Mouse (Mus musculus) layer of hippocampus, adult 9-11 months (tissue): ENCODE data around the gene Megf11.

Source experiments
- DNase-seq: peaks from one replicate; pipeline ENCODE4 v3.0.0; 2022

The Megf11 gene

DNA sequence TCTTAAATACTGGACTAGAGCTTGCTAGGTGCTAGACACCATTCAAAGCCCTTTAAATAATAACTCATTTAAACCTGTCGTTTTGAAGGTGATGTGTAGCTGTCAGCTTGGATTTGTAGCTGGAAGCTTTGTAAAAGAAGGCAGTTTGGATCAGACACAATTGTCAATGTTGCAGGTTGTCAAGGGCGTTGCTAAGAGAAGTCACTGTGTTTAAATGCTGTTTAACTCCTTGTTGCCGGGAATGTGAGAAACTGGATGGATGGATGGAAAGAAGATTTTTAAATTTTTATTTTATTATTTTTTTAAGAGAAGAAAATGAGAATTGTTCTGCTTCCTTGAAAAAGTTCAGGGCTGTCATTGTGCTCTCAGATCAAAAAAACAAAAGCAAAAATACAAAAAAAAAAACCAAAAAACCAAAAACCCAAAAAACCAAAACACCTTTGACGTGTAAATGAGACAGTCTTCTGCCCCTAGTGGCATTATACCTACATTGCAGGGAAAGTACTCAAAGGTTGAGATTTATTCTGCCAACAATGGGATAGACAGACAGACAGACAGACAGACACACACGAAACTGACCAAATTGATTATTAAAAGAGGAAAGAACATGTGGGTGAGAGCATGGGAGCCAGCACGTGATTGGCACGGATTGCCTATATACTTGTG is 227.7 kb downstream of the Megf11 start:
- no peak for DNase-seq

DNA sequence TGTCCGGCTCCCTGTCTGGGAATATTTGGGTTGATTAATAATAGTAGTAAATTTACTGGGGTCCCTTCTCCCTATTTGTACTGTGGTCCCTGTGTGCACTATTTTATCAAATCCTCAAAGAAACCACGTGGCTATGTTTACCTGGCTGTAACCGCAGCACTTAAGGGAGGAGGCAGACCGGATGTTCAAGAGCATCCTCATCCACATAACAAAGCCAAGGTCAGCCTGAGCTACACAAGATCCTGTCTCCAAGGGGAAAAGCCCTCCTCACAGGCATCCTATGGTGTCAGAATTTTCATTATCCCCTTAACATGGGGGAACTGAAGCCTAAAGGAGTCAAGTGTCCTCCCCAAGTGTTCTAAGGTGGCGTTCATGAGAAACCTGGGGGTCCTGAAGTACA is 232.0 kb downstream of the Megf11 start:
- DNase-seq = no peak

DNA sequence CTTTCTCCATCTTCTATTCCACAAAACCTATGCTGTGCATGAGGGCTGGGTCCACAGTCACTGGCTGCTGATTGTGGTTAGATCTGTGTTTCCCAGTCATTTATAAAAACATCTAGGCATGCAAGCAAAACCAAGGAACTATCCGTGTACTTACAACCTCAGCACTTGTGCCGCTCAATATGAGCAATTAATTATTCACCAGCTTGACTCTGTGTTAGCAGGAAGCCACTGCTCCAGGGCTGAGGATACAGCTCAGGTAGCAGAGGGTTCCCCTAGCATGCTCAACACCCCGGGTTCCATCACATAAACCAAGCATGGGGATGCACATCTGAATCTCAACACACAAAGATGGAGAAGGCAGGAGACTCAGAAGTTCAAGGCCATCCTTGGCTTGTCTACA is 233.0 kb downstream of the Megf11 start:
- DNase-seq = no peak

DNA sequence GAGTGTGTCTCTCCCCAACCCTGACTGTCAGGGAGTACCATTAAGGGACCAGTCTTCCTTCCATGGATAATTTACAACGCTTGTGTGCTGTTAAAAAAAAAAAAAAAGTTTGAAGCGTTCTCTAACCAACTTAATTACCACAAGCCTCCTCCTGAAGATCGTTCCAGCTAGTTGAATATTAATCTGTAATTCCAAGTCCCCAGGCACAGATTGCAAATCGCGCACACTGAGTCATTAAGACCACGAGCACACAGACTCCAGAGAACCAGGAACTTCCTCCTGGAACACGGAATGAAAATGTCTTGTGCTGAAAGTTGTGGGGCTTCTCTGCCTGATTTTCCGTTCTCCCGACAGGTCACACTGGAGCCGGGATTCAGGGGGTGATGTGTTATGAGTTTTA is 234.0 kb downstream of the Megf11 start:
- no peak for DNase-seq

DNA sequence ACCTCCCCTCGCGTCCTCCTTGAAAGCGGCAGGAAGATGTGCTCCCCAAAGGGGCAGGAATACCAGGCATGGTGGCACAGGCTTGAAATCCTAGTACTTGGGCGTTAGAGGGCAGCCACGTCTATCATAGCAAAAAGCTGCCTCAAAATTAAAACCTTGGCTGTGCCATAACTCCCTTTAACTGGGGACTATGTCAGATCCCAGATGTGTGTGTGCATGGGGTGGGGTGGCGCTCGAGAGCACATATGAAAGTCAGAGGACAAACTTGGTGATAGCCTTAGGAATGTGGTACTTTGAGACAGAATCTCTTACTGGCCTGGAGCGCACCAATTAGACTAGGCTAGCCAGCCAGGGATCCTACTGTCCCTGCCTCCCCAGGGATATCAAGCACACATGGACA is 235.2 kb downstream of the Megf11 start:
- DNase-seq = no peak

DNA sequence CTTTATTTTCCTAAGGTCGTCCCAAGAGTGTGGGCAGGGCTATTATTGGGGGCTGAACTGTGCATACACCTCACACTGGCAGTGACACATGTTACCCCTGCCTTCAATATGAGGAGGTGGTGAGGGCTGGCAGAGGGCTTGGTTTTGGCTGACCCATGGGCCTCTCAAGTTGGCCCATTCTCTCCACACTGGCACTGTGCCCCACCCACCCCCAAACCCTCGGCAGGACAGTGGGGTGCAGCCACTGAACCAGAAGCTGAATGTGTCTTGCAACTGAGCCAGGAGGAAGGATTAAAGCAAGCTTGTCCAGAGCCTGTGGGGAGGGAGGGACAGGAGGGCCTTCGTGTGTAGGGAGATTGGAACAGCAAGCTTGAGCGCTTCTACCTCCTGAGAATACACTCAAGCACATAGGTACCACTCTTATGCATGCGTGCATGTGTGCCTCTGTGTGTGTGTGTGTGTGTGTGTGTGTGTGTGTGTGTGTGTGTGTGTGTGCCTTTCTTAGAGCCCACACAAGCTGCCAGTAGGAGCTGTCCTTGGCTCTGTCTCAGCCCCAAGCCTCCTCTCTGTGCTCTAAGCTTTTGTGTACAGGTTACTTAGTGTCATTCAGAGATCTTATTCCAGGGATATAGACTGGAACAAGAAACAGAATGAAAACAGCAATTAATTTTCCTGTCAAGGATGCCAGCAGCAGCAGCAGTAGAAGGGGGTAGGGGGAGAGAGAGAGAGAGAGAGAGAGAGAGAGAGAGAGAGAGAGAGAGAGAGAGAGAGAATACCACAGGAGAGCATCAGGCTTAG is 236.3 kb downstream of the Megf11 start:
- DNase-seq = no peak

DNA sequence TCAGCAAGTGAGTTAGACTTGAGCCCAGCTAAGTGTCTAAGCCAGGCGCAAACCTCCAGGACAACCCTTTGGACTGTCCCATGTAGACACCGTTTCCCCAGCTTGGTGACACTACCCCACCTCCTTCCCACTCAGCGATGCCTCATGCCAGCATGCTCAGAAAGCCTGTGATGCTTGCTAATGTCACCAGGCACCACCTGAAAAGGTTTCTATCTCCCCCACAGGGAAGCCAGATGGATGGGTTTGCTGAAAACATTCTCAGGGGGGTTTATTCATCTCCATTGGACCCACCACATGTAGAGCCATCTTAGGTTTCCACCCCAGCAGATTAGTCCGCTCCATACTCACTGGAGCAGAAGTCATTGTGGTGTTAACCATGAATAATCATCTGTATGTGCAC is 237.9 kb downstream of the Megf11 start:
- DNase-seq = no peak

DNA sequence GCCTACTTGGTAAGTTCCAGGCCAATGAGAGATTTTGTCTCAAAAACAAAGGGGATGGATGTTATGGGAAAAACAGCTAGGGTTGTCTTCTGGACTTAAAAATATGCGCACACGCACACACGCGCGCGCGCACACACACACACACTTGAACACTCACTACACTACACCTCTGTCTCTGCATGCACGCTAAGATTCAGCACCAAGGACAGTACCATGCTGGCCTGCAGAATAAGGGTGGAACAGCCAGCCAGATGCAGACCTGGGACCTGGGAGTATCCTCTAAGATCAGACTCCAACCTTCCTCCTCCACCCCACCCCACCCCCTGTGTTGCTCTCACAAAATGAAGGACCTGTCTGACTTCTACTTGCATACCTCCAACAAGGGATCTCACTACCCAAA is 239.1 kb downstream of the Megf11 start:
- no peak for DNase-seq

DNA sequence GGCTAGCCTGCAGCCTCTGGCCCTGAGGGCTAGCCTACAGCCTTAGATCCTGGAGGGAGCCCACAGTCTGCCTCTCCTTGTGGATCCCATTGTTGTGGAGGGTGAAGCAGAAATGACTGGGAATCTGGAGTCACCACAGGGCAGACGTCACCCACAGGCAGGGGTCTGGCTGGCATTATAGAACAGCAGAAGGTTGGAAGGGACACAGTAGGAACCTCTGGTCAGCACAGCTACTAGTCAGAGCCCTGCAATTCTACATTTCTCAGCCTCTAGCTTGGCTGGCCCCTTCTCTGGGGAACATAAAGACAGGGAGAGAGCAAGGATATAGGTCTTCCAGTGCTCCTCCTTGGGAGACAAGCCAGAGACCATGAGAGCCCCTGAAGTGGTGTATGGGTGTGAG is 244.4 kb downstream of the Megf11 start:
- no peak for DNase-seq

DNA sequence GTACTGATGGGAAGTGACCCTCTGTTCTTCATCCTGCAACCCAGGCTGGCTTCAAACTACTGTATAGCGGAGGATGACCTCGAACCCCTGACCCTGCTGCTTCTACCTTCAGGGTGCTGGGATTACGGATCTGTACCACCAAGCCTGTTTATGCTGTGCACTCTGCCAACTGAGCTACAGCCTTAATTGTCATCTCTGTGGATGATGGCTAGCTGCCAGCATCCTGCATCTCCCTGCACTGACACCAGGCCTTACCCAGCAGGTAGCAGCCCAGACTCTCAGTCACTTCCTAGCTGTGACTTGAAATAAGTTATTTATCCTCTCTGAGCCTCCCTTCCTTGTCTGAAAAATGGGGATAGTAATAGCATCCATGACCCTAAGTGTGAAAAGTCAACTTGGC is 247.7 kb downstream of the Megf11 start:
- no peak for DNase-seq

DNA sequence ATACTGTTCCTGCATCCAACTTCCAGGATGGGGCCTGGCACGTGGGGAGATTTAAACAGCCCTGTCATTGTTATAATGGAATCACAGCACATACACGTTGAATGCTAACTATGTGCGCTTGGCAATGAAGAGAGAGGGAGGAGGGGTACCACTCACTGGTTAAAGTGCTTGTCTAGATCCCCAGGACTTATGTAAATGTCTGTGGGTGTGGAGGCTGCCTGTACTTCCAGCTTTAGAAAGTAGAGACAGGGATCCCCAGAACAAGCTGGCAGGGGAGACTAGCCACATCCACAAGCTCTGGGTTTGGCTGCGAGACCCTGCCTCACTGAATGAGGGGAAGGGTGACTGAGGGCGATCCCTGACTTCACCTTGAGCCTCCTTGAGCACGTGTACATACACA is 250.7 kb downstream of the Megf11 start:
- peak; percentile 26 for DNase-seq

DNA sequence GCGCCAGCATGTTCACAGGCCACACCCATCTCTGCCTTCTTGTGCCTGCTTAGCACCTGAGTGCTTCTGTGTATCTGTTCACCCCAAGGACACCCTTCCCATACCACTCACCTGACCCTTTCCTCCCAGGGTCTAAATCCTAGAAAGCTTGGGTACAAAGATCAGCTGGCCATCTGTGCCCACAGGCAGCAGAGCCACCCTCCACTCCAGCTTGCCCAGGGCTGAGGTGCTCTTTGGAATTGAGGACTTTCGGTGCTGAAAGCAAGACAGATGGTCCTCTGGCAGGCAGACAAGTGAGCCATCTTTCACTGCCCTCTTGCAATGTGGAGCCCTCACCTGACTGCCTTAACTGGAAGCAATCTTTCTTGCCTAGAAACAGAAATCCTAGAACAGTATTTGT is 251.5 kb downstream of the Megf11 start:
- DNase-seq = no peak

DNA sequence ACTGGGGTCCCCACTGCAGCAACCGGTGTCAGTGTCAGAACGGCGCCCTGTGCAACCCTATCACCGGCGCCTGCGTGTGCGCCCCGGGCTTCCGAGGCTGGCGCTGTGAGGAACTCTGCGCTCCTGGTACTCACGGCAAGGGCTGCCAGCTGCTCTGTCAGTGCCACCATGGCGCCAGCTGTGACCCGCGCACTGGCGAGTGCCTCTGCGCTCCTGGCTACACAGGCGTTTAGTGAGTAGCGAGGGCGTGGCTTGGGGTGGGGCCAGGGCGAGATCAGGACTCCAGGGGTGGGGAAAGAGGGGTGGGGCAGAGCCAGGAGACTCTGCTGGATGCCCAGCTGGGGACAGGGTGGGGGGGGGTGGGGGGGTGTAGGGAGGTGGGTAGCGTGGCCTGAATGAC is 252.8 kb downstream of the Megf11 start:
- no peak for DNase-seq

DNA sequence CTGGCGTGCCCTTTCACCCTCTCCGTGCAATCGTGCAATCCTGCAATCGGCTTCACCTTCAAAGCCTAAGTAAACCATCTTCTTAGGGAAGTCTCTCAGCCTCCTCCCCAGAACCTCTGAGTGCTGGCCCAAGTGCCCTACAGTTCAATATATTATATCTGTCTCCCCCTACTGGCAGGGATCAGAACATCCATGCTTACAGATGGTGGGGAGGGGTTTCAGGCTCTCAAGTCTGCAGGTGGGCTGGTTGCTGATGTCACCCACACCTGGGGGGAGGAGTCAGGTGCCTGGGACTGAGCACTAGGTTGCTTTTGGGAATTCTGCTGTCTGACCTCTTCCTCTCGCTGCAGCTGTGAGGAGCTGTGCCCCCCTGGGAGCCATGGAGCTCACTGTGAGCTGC is 254.2 kb downstream of the Megf11 start:
- peak; percentile 51 for DNase-seq

DNA sequence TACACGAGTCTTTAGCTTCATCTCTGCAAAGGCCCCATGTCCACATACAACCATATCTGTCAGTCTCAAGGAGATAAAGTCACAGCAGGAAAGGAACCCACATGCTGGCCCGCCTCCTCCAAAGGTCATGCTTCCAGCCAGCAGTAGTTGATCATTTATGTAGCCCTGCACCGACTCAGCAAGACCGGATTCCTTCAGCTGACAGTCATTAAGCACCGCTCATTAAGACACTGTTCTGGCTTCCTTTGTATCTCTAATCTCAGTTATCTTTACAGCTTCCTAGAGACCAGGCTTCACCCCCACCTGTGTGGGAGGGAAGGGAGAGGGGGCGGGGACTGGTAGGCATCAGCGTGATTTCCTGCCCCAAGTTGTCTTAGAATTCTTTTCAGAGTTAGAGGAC is 258.7 kb downstream of the Megf11 start:
- no peak for DNase-seq

DNA sequence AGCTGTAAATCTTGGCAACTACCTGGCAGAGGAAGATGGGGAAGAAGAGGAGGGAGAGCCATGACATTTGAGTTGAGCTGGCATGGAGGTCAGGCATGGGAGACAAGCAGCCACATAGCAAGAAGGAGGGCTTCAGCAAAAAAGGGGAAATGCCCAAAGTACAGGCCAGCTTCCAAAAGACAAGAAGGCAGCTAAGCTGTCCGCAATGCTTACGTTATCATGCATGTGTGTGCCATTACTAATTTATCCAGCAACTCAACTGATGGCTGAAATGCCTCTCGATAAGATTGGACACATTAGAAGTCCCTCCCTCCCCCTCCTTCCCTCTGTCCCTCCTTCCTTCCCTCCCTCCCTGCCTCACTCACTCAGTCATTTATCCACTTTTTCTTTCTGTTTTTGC is 260.0 kb downstream of the Megf11 start:
- no peak for DNase-seq

DNA sequence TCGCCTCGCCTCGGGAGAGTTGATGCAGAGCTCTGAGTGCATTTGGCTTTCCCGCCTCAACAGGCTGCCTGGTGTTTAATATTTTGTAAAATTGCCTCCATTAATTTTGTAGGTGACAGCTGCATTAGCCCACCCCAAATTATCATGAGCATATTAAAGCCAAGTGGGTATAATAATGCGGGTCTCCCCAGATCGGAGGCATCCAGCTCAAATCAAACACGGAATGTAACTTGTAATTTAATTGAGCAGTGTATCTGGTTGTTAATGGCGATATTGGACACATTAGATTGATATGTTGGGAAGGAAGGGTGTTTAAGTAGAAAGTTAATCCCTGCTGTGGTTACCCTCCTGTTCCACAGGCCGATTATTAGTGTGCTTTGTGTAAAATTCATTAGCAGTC is 264.0 kb downstream of the Megf11 start:
- DNase-seq = no peak

DNA sequence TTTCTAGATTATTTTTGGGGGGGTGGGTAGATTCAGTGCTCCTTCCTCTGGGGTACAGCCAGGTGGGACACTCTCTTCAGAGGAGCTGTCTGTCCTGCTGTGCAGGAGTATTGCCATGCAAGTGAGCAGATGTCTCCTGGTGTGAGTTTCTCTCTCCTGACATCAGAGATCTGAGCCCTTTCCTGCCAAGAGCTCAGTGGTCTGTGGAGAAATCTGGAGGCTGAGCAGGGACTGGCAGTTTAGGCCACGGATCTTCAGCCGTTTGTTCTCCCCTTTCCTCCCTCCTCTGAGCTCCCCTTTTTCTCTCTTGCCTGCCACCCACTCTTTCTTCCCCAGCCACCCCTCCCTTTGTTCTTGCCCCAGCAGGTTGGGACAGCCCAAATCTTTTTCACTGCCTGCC is 264.5 kb downstream of the Megf11 start:
- no peak for DNase-seq

DNA sequence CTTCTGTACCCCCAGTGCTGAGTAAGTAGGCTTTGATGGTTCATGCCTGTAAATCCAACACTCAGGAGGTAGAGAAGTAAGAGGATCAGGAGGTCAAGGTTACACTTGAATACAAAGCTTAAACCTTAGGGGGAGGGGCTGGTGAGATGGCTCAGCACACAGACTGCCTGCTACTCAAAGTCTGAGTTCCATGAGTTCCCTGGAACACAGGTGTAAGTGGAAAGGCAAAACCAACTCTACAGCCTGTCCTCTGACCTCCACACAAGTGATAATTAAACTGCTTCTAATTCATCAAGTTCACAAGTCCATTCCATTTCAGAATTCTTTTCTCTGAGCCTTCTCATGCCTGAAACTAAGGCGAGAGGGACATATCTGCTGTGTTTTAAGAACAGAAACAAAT is 265.8 kb downstream of the Megf11 start:
- DNase-seq = no peak

DNA sequence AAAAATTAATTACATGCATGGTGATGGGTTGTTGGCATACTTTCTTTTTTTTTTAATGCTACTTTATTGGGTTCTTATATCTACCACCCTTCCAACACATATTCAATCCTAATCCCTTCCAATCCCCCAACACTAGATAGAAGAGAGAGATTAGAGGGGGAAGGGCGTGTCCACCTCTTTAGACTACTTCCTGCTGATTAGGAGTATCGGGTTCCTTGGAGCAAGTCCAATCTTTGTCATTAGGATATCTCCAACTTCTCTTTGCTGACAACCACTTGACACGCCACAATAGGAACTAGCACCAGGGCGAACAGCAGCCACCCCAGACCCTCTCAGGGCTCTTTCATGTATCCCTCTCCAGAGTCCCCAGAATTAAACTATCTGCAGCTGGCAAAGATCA is 266.3 kb downstream of the Megf11 start:
- DNase-seq = no peak

DNA sequence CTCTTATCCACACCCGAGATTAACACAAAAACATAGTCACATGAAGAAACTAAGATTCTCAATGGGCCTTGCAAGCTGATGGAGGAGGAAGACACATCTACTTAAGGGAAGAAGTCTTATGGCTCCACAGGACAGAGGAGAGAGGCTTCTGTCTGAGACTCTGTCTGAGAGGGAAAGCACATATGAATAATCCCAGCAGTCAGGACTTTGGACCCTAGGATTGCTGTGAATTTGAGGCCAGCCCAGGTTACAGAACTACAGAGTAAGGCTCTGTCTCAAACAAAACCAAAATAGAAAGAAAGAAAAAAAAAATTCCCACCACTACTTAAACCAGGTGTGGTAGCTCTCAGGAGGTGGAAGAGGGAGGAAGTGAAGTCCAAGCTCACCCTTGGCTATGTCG is 266.7 kb downstream of the Megf11 start:
- no peak for DNase-seq

DNA sequence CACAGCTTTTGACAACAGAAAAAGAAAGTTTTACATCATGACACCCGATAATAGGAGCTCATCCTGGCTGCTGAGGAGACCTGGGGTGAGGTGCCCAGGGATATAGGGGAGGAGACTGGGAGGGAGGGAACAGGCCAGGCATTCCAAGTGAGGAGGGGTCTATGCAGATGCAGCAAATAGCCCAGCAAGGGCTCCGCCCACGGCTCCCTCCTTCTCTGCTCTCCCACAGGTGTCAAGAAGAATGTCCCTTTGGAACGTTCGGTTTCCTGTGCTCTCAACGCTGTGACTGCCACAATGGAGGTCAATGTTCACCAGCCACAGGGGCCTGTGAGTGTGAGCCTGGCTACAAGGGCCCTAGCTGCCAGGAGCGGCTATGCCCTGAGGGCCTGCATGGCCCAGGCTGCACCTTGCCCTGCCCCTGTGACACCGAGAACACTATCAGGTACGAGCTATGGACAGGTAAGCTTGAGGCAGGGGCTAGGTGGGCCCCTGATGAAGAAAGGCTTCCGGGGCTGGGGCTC is 267.5 kb downstream of the Megf11 start:
- no peak for DNase-seq

DNA sequence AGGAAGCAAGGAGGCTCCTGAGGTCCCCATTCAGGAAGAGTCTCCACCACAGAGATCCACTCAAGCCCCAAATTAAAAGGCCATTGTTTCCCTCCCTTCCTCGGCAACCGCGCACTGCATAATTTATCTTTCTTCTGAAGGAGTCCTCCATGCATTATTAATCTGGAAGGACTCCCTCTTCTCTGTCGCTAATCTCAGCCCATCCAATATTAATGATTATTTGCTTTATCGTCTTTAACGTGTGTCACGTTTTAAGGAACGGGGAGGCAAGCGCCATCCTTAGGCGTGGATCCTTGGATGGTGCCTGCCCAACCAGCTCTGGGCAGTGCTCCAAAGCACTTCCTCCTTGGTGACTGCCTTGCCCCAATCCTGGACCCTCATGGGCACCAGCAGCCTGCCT is 269.3 kb downstream of the Megf11 start:
- no peak for DNase-seq

DNA sequence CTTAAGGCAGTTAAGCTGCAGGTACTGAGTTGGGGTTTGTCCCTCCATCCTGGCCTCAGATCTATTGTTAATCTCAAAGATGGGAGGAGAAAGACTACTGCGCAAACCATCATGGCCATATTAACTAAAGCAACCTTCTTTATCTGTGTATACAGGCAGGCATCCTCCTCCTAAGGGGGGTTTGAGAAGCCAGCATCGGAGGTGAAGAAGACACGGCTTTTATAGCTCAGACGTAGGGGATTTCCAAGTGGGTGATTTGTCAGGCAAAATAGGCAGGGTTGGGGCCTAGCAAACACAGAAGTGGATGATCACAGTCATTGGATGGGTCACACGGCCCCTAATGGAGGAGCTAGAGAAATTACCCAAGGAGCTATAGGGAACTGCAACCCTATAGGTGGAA is 271.2 kb downstream of the Megf11 start:
- DNase-seq = no peak

DNA sequence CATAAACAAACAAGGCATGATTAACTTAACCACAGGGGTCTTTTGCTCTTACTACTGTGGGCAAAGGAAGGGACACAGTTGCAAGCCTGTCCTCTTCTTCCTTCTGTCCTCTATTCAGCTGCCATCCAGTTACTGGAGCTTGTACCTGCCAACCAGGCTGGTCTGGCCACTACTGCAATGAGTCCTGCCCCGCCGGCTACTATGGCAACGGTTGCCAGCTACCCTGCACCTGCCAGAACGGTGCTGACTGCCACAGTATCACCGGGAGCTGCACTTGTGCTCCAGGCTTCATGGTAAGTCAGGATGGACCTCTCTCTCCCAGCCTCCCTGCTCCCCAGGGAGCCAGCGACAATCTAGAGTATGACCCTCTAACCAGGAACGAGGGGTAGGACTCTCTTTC is 274.8 kb downstream of the Megf11 start:
- no peak for DNase-seq
